Mouse (Mus musculus) splenic B cell, adult 2 months (primary cell): ENCODE measurements at regions not wholly inside any gene's neighbourhood (a gene's known extent, or its start where the extent isn't known, plus 50 kb on each side); places are given as distances from the start of the nearest gene placed in this dataset.

Source experiments
- DNase-seq: peaks from one replicate; pipeline ENCODE4 v3.0.0-alpha.2; 2011; ENCODE audit warnings: low read depth, low spot score
- H3K27me3 ChIP-seq: 2 replicates; pipeline ENCODE4 v1.6.1; 2012; ENCODE audit warnings: mild to moderate bottlenecking, low read length, moderate library complexity, mixed read lengths; ENCODE audit not compliant: control insufficient read depth, poor library complexity, insufficient read depth, severe bottlenecking
- H3K36me3 ChIP-seq: 2 replicates; pipeline ENCODE4 v1.6.1; 2012; ENCODE audit warnings: mild to moderate bottlenecking, low read length, moderate library complexity, mixed read lengths; ENCODE audit not compliant: control insufficient read depth, poor library complexity, insufficient read depth, severe bottlenecking

DNA sequence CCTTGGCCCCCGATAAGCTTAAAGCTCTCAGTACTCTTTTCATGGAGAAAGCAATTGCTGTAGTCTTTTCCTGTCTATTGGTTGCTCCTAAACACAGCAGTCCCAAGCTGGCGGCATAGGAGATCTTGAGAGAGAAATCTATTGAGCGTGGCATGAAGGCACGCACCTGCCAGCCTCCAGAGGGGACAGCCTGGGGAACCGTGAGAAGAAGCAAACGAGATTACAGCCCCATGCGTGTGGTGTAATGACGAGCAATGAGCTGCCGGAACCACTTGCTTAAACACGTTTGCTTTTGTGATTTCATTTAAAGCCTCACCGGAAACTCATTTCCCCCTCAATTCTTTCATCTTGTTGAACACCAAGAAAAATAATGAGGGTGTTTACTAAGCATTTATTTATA lies 72.0 kb upstream of the Tmem150c start:
- Histone ChIP-seq H3K27me3 (no peaks in the 10 kb centered on the region; the same call in 1 of the 2 replicates), H3K36me3 (no peaks in the 10 kb centered on the region)
- DNase-seq, result no peak

- Histone ChIP-seq H3K36me3 (no peaks in the 10 kb centered on the region), H3K27me3 (no peaks in the 10 kb centered on the region; the same call in 1 of the 2 replicates)
- no peak for DNase-seq
Observed at GRCm38 (mm10) chr5:100230038-100230437, 70.4 kb upstream of the Tmem150c start.

DNA sequence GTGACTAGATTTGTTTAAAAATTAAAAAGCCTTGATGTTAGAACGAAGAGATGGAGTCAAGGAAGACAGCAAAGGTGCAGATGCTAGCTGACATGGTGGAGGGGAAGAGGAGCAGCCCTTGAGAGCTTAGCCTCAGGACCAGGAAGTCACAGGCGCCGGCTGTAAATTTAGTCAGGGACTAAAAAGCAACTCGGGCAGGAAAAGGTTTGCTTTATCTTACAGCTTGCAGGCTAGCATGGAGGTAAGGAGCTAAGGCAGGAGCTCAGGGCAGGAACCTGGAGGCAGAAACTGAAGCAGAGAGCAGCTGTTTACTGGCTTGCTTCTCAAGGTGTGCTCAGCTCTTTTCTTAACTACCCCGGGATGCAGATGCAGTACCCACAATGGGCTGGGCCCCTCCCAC lies 68.3 kb upstream of the Tmem150c start:
- H3K36me3 ChIP-seq, result no peaks in the 10 kb centered on the region
- H3K27me3 ChIP-seq, result no peaks in the 10 kb centered on the region; the same call in 1 of the 2 replicates
- no peak for DNase-seq

DNA sequence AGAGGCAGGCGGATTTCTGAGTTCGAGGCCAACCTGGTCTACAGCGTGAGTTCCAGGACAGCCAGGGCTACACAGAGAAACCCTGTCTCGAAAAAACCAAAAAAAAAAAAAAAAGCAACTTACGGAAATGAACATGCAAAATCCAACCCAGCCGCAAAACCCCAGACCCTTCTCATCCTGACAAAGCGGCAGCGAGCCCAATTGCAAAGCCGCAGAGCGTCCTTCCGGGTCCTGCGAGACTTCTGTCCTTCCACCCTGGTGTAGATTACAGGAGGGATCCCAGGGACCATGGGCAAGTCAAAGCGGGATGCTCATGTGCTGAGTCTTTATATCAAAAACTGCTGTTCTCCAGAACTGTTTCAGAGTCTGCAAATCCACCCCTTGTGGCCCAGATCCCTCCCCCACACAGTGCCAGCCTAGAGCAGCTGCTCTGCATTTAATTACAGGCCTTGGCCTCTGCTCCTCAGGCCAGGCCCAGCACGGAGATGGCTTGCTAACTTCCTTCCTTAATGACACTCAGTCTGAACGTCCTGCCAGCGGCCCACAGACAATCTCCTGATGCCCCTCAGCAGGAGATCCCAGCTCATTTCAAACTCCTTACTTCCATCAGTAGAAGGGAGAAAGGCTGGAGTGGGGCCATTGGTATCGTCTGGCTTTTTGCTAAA lies 67.1 kb upstream of the Tmem150c start:
- H3K36me3 ChIP-seq, result no peaks in the 10 kb centered on the region
- no peaks in the 10 kb centered on the region; the same call in 1 of the 2 replicates for H3K27me3 ChIP-seq
- DNase-seq, result no peak

DNA sequence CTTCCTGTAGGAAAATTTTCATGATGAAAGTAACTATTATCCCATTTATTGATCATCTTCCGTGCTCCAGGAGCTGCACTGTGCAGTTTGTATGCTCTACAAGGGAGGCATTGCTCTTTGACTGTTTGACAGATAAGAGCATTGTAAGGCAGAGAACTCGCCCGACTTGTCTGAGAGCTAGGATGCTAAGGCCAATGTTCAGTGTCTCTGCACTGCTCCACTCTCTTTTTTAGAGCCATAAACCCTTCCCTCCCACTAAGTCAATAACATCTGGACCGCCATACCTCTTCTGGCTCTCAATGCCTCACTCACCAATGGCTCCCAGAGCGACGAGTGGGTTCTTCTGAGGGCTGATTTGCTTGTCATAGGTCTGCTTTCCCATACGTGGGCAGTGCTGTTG lies 65.9 kb upstream of the Tmem150c start:
- H3K36me3 ChIP-seq, result no peaks in the 10 kb centered on the region

DNA sequence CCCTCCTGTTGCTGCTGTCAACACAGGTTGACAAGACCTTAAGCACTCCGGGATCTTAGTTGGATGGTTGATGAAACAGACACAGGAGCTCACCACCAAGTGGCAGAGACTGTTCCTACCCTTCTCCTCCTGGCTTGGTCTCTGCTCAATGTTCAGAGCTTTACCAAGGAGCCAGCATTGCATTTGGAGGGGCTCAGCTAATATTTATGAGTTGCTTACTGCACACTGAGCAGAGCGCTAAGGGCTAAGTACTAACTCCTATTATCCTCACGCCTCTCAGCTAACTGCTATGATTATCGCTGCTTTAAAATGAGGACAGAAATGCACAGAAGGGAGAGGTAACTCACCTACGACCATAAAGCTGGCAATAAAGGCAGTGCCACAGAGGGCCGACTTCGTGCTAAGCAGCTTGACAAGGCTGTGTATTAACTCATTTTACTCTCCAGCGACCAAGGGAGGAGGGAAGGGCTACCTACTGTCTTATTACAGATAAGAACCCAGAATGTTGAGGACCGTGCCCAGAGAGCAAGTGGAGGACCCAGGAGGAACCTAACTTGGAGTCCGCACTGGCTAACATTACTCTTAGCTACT lies 65.3 kb upstream of the Tmem150c start:
- no peak for DNase-seq
- no peaks in the 10 kb centered on the region for H3K36me3 ChIP-seq
- no peaks in the 10 kb centered on the region; the same call in 1 of the 2 replicates for H3K27me3 ChIP-seq

More for the DNA sequence above, 65.9 kb upstream of the Tmem150c start:
- no peaks in the 10 kb centered on the region; the same call in 1 of the 2 replicates for H3K27me3 ChIP-seq
- DNase-seq, result no peak

- H3K27me3 ChIP-seq, result no peaks in the 10 kb centered on the region
- DNase-seq, result no peak
Observed at GRCm38 (mm10) chr5:100221005-100221583, 61.5 kb upstream of the Tmem150c start.

DNA sequence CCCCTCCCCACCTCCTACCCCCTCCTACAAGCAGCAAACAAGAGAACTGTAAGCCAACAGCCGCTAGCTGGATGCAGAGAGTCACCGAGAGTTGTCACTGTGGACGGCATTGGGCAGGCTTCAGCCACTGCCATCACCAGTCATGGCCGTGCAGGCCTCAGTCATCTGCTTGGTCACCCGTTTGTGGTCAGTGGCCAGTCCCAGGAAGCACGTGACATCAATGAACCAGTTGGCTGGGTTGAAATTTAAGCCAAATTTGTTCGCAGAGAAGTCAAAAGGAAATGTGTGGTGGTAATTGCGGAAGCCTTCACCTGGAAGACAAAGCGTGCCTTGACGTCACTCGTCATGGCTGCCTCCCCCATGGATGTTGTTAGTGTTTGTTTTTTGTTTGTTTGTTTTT lies 60.7 kb upstream of the Tmem150c start:
- no peak for DNase-seq
- Histone ChIP-seq H3K27me3 (no peaks in the 10 kb centered on the region), H3K36me3 (no peaks in the 10 kb centered on the region)

More at GRCm38 (mm10) chr5:100221005-100221583, 61.5 kb upstream of the Tmem150c start:
- no peaks in the 10 kb centered on the region for H3K36me3 ChIP-seq

GRCm38 (mm10) chr5:100218256-100218851 lies 58.7 kb upstream of the Tmem150c start:
- H3K36me3 ChIP-seq, result no peaks in the 10 kb centered on the region
- H3K27me3 ChIP-seq, result no peaks in the 10 kb centered on the region
- DNase-seq, result no peak

- H3K27me3 ChIP-seq, result no peaks in the 10 kb centered on the region
- DNase-seq, result peak; percentile 22
- H3K36me3 ChIP-seq, result no peaks in the 10 kb centered on the region
Observed at GRCm38 (mm10) chr5:100217178-100218035, 57.8 kb upstream of the Tmem150c start.

GRCm38 (mm10) chr5:100213901-100214300 lies 54.3 kb upstream of the Tmem150c start:
- Histone ChIP-seq H3K27me3 (no peaks in the 10 kb centered on the region), H3K36me3 (no peaks in the 10 kb centered on the region)
- DNase-seq, result no peak

DNA sequence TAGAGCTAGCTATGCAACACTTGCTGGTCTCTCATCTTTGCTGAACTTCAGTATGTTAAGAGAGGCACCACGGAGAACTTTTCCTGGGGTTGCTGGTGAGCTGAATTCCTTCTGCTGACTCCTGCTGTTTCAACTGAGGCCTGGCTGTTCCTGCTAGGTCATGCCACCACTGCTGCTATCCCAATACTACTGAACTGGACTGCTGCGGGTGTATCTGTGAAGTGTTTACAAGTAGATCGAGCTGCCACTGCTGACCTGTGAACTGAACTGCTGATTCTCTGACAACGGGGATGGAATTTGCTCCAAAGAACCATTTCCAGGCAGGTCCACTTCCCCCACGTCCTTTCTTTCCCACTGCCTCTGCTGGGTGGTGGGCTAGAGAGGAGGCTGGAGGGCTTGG lies 51.1 kb upstream of the Tmem150c start:
- Histone ChIP-seq H3K36me3 (no peaks in the 10 kb centered on the region), H3K27me3 (no peaks in the 10 kb centered on the region)
- DNase-seq, result no peak
